Mouse (Mus musculus): ENCODE results near the gene Olfr77.

The Olfr77 gene

GRCm38 (mm10) chr9:19916565-19916964 lies at the start of gene Olfr77:
Gene Olfr77 (plus strand): TSS chr9:19916865.
- no peak for DNase-seq (ENCODE audit: inconsistent age in 2 of 2, low spot score in 1 of 2)

GRCm38 (mm10) chr9:19887904-19888303 lies 28.8 kb upstream of the Olfr77 start, which contains the start of gene Olfr862:
Gene Olfr862 (minus strand): TSS chr9:19888004.
- DNase-seq (ENCODE audit: inconsistent age in 2 of 2, low spot score in 1 of 2) = no peak

GRCm38 (mm10) chr9:19911170-19911569 lies 5.5 kb upstream of the Olfr77 start:
- no peak for DNase-seq (ENCODE audit: inconsistent age in 2 of 2, low spot score in 1 of 2)

All from adrenal gland, adult (tissue).